ENCODE assay signal across 12 mouse cellular contexts in the genomic region with DNA sequence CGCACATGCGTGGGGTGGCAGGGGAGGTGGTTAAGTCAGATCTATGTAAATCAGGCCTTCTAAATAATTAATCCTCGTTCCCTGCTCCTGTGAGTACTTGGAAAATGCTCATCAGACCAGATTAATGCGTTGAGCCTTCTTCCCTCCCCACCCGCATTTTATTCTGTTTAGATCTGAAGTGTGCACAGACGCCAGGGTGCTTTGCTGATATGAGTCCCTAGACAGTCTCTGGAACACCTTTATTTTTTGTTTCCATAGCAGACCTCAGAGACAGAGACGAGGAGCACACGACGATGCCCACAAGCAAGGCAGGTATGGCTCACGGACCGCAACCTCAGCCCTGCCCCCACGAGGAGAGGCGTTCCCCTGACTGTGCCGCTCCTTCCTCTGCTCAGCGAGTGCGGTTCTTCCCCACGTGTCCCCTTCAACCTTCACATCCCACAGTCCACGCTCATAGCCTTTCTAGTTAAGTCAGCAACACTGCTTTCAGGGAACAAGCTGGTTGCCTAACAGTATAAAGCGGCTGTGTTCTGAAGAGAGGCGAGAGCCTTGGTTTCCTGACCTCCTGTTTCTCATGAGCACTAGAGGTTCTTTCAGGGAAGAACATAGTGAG. TPM values are rescaled to one million over a fixed set of nuclear protein-coding genes. Genes with fewer than 3 reads are reported as not detected.
DNase-seq lines count a peak whose midpoint lies in the region; ATAC-seq and TF ChIP-seq lines count a peak whose summit lies in the region.
"Had no signal": no experiment of that assay in that cellular context is flagged by ENCODE, and none has a peak within 500 bp of the region (broad histone marks: within the 10 kb centered on the region; RNA-seq: fewer than 3 reads in every experiment).

No protein-coding gene starts in this region.

- TF ChIP-seq CTCF in hindbrain, postnatal 0 days (IDR thresholded peaks at IDR 0.05; ENCODE audit: low read depth), result no peak

- H3K9ac ChIP-seq in heart, embryonic 11.5 days (ENCODE audit: low read depth, low read length), result no peak overlapping the region
- no peak overlapping the region for H3K9ac ChIP-seq in midbrain, embryonic 14.5 days (replicated peaks; ENCODE audit: low read length)
- H3K9ac ChIP-seq in midbrain, embryonic 11.5 days (ENCODE audit: low read length), result no peak overlapping the region
- H3K9ac ChIP-seq in hindbrain, postnatal 0 days (replicated peaks; ENCODE audit: low read length), result no peak overlapping the region
- H3K9ac ChIP-seq in stomach, embryonic 16.5 days (ENCODE audit: low read length), result 0 out of 2 replicates have a peak overlapping the region, but pooled peaks have one; percentile 16
- H3K9ac ChIP-seq: liver, embryonic 15.5 days had no signal

- no peak for ATAC-seq in heart, embryonic 11.5 days (replicated peaks; ENCODE audit: insufficient number of reproducible peaks, low FRiP score, low TSS enrichment)
- no peak for ATAC-seq in midbrain, embryonic 14.5 days (ENCODE audit: low FRiP score, low TSS enrichment)
- no peak for ATAC-seq in midbrain, embryonic 11.5 days (ENCODE audit: low FRiP score)
- ATAC-seq in hindbrain, postnatal 0 days, result peak; percentile 30; the same call in 1 of the 2 replicates
- ATAC-seq in stomach, embryonic 16.5 days (ENCODE audit: insufficient read depth, low FRiP score), result no peak

- no peak overlapping the region for H3K27ac ChIP-seq in heart, embryonic 11.5 days (ENCODE audit: low read depth, low read length)
- no peak overlapping the region for H3K27ac ChIP-seq in midbrain, embryonic 14.5 days (replicated peaks; ENCODE audit: low read depth, low read length)
- H3K27ac ChIP-seq in midbrain, embryonic 11.5 days (ENCODE audit: low read depth, low read length), result no peak overlapping the region
- H3K27ac ChIP-seq in hindbrain, postnatal 0 days, result no peak overlapping the region
- H3K27ac ChIP-seq in stomach, embryonic 16.5 days (ENCODE audit: low read length), result no peak overlapping the region
- H3K27ac ChIP-seq: liver, embryonic 15.5 days had no signal

- WGBS in heart, embryonic 11.5 days (ENCODE audit: insufficient replicate concordance), result 32% methylated on average over 20 of the region's 20 CpGs
- 47% methylated on average over 20 of the region's 20 CpGs for WGBS in midbrain, embryonic 14.5 days
- 54% methylated on average over 20 of the region's 20 CpGs for WGBS in midbrain, embryonic 11.5 days
- 47% methylated on average over 20 of the region's 20 CpGs for WGBS in hindbrain, postnatal 0 days
- 34% methylated on average over 20 of the region's 20 CpGs for WGBS in stomach, embryonic 16.5 days

- H3K4me3 ChIP-seq in heart, embryonic 11.5 days (ENCODE audit: low read depth, low read length), result no peak overlapping the region
- H3K4me3 ChIP-seq in midbrain, embryonic 14.5 days (replicated peaks; ENCODE audit: low read depth, low read length), result no peak overlapping the region
- H3K4me3 ChIP-seq in midbrain, embryonic 11.5 days (ENCODE audit: low read depth, low read length), result no peak overlapping the region
- H3K4me3 ChIP-seq in hindbrain, postnatal 0 days (ENCODE audit: low read length), result no peak overlapping the region
- no peak overlapping the region for H3K4me3 ChIP-seq in stomach, embryonic 16.5 days (replicated peaks; ENCODE audit: low read length)
- H3K4me3 ChIP-seq: liver, embryonic 15.5 days had no signal

- H3K4me2 ChIP-seq in heart, embryonic 11.5 days, result peak overlapping the region; percentile 44
- peak overlapping the region; percentile 40 for H3K4me2 ChIP-seq in midbrain, embryonic 14.5 days (ENCODE audit: low read length)
- no peak overlapping the region for H3K4me2 ChIP-seq in midbrain, embryonic 11.5 days
- H3K4me2 ChIP-seq in hindbrain, postnatal 0 days (ENCODE audit: low read depth, low read length), result peak overlapping the region; percentile 39
- H3K4me2 ChIP-seq in stomach, embryonic 16.5 days (ENCODE audit: low read depth, low read length), result peak overlapping the region; percentile 21; the same call in 1 of the 2 replicates
- H3K4me2 ChIP-seq: liver, embryonic 15.5 days had no signal

- no peak for DNase-seq in heart, adult 8-10 months (ENCODE audit: low spot score)
- DNase-seq in midbrain, embryonic 14.5 days, result peak; percentile 26
- no peak for DNase-seq in midbrain, embryonic 11.5 days (ENCODE audit: low spot score, missing footprints)
- DNase-seq in hindbrain, postnatal 0 days (ENCODE audit: low spot score), result peak; percentile 1
- no peak for DNase-seq in adrenal gland, postnatal 4 days (ENCODE audit: low spot score in 2 of 2)
- no peak for DNase-seq in layer of hippocampus, adult 9-11 months
- DNase-seq: adrenal gland, postnatal 25 days; thymus, postnatal 36 days had no signal

- H3K4me1 ChIP-seq in heart, embryonic 11.5 days (ENCODE audit: control insufficient read depth, insufficient read depth, low read length), result no peaks in the 10 kb centered on the region
- H3K4me1 ChIP-seq in midbrain, embryonic 14.5 days (ENCODE audit: control insufficient read depth, insufficient read depth, low read length), result no peaks in the 10 kb centered on the region
- H3K4me1 ChIP-seq in midbrain, embryonic 11.5 days (ENCODE audit: control insufficient read depth, insufficient read depth, low read length), result no peaks in the 10 kb centered on the region
- H3K4me1 ChIP-seq in hindbrain, postnatal 0 days (ENCODE audit: insufficient read depth, low read length), result no peaks in the 10 kb centered on the region
- no peaks in the 10 kb centered on the region for H3K4me1 ChIP-seq in stomach, embryonic 16.5 days (ENCODE audit: control insufficient read depth, insufficient read depth, low read length)
- H3K4me1 ChIP-seq: liver, embryonic 15.5 days had no signal

- peaks cover 5% of the 10 kb centered on the region for H3K27me3 ChIP-seq in heart, embryonic 11.5 days (ENCODE audit: control insufficient read depth, insufficient read depth, low read length)
- no peaks in the 10 kb centered on the region for H3K27me3 ChIP-seq in midbrain, embryonic 14.5 days (ENCODE audit: control insufficient read depth, insufficient read depth, low read length)
- H3K27me3 ChIP-seq in midbrain, embryonic 11.5 days (ENCODE audit: control insufficient read depth, insufficient read depth, low read length), result no peaks in the 10 kb centered on the region
- no peaks in the 10 kb centered on the region for H3K27me3 ChIP-seq in hindbrain, postnatal 0 days (ENCODE audit: insufficient read depth, low read length)
- no peaks in the 10 kb centered on the region for H3K27me3 ChIP-seq in stomach, embryonic 16.5 days (ENCODE audit: control insufficient read depth, insufficient read depth, low read length)

- no peaks in the 10 kb centered on the region for H3K9me3 ChIP-seq in heart, embryonic 11.5 days (replicated peaks; ENCODE audit: control insufficient read depth, low read length)
- no peaks in the 10 kb centered on the region for H3K9me3 ChIP-seq in midbrain, embryonic 14.5 days (ENCODE audit: control insufficient read depth, low read length)
- no peaks in the 10 kb centered on the region for H3K9me3 ChIP-seq in midbrain, embryonic 11.5 days (ENCODE audit: control insufficient read depth, low read length)
- H3K9me3 ChIP-seq in hindbrain, postnatal 0 days (ENCODE audit: low read length), result no peaks in the 10 kb centered on the region
- no peaks in the 10 kb centered on the region for H3K9me3 ChIP-seq in stomach, embryonic 16.5 days (replicated peaks; ENCODE audit: control insufficient read depth, low read length)
- H3K9me3 ChIP-seq: liver, embryonic 15.5 days had no signal

- H3K36me3 ChIP-seq in heart, embryonic 11.5 days (ENCODE audit: control insufficient read depth, insufficient read depth, low read length), result no peaks in the 10 kb centered on the region
- no peaks in the 10 kb centered on the region for H3K36me3 ChIP-seq in midbrain, embryonic 14.5 days (ENCODE audit: control insufficient read depth, insufficient read depth, low read length)
- no peaks in the 10 kb centered on the region for H3K36me3 ChIP-seq in midbrain, embryonic 11.5 days (ENCODE audit: control insufficient read depth, insufficient read depth, low read length)
- no peaks in the 10 kb centered on the region for H3K36me3 ChIP-seq in hindbrain, postnatal 0 days (ENCODE audit: insufficient read depth, low read length)
- no peaks in the 10 kb centered on the region for H3K36me3 ChIP-seq in stomach, embryonic 16.5 days (ENCODE audit: control insufficient read depth, insufficient read depth, low read length)
- H3K36me3 ChIP-seq: liver, embryonic 15.5 days had no signal

RNA-seq across cellular contexts. Expression of gene Gabrr1, which starts 14.5 kb away (rescaled TPM):
- polyA plus RNA-seq in heart, embryonic 11.5 days (2014; fragmentation: Nextera tagmentation; extraction: Ambion mirVana), result 0.37 TPM in 1 of 2 replicates, not detected in the other
- total RNA-seq in heart, adult 8-10 months (2022), result 1 to 10 TPM in 1 of 4 experiments, under 1 TPM in 3; 0.38 to 1.0 (median 0.62) TPM
- 0.78 and 0.80 TPM in 2 replicates for polyA plus RNA-seq in midbrain, embryonic 14.5 days (2014; fragmentation: Nextera tagmentation; extraction: Ambion mirVana)
- polyA plus RNA-seq in midbrain, embryonic 11.5 days (2014; fragmentation: Nextera tagmentation; extraction: Ambion mirVana), result 0.14 TPM in 1 of 2 replicates, not detected in the other
- 0.21 TPM in 1 of 2 replicates, not detected in the other for total RNA-seq in hindbrain, postnatal 0 days (2014; rRNA removed)
- polyA plus RNA-seq in hindbrain, postnatal 0 days (2015; fragmentation: Nextera tagmentation; extraction: Ambion mirVana), result 0.37 and 0.61 TPM in 2 replicates
- polyA plus RNA-seq in stomach, embryonic 16.5 days (2015; fragmentation: Nextera tagmentation; extraction: Ambion mirVana), result not detected in 2 replicates
- under 1 TPM; 0.17 TPM for total RNA-seq in adrenal gland, postnatal 4 days (2021)
- total RNA-seq: adrenal gland, postnatal 25 days had no signal
- polyA plus RNA-seq: liver, embryonic 15.5 days had no signal

RNA-seq across cellular contexts. Expression of gene Pm20d2, which starts 42.8 kb away (rescaled TPM):
- polyA plus RNA-seq in heart, embryonic 11.5 days (2014; fragmentation: Nextera tagmentation; extraction: Ambion mirVana), result 1.1 and 1.5 TPM in 2 replicates
- 10 to 100 TPM; 69.3 to 75.5 (median 72.3) TPM for total RNA-seq in heart, adult 8-10 months (2022)
- 1.9 and 2.3 TPM in 2 replicates for polyA plus RNA-seq in midbrain, embryonic 14.5 days (2014; fragmentation: Nextera tagmentation; extraction: Ambion mirVana)
- 0.80 and 1.4 TPM in 2 replicates for polyA plus RNA-seq in midbrain, embryonic 11.5 days (2014; fragmentation: Nextera tagmentation; extraction: Ambion mirVana)
- 12.1 and 13.2 TPM in 2 replicates for total RNA-seq in hindbrain, postnatal 0 days (2014; rRNA removed)
- polyA plus RNA-seq in hindbrain, postnatal 0 days (2015; fragmentation: Nextera tagmentation; extraction: Ambion mirVana), result 3.4 and 3.6 TPM in 2 replicates
- 0.67 and 0.96 TPM in 2 replicates for polyA plus RNA-seq in stomach, embryonic 16.5 days (2015; fragmentation: Nextera tagmentation; extraction: Ambion mirVana)
- total RNA-seq in adrenal gland, postnatal 4 days (2021), result 10 to 100 TPM; 58.0 to 60.0 TPM
- polyA plus RNA-seq: C2C12 had no signal

Comparison
In these comparisons a context has a peak if more than half of its experiments do, and no peak if none do; other contexts are left out.
1. DNase-seq: peak in midbrain, embryonic 14.5 days (single experiment) and hindbrain, postnatal 0 days (single experiment); none in heart, adult 8-10 months (single experiment), midbrain, embryonic 11.5 days (single experiment), adrenal gland, postnatal 4 days (0 of 2) and layer of hippocampus, adult 9-11 months (single experiment).